Mouse (Mus musculus) embryonic facial prominence, embryonic 12.5 days (tissue): Measurements from ENCODE around the gene Kcnc1. TPM values are rescaled to one million over a fixed set of nuclear protein-coding genes. Genes with fewer than 3 reads are reported as not detected.
A peak's percentile ranks its signal among the peaks of the same experiment; 100 is the strongest.

ENCODE experiments used
- ATAC-seq: fragments of 200-750 bp; cut with Nextera tagmentation; 2 replicates; pipeline ENCODE4 v1.8.0; 2017; ENCODE audit not compliant: insufficient number of reproducible peaks, insufficient read depth, low FRiP score, low TSS enrichment
- H3K27ac ChIP-seq: fragments of 300-500 bp; sonication (generic); 2 replicates; pipeline ENCODE4 v1.5.1; 2016; ENCODE audit warnings: mild to moderate bottlenecking
- H3K27me3 ChIP-seq: fragments of 300-500 bp; sonication (generic); 2 replicates; pipeline ENCODE4 v1.6.1; 2016; ENCODE audit warnings: mild to moderate bottlenecking, moderate library complexity
- H3K36me3 ChIP-seq: fragments of 300-500 bp; sonication (generic); 2 replicates; pipeline ENCODE4 v1.6.1; 2016; ENCODE audit warnings: mild to moderate bottlenecking
- H3K4me1 ChIP-seq: fragments of 300-500 bp; sonication (generic); 2 replicates; pipeline ENCODE4 v1.6.1; 2016
- H3K4me2 ChIP-seq: fragments of 300-500 bp; sonication (generic); replicated peaks from 2 replicates; pipeline ENCODE4 v1.6.1; 2016; ENCODE audit warnings: mild to moderate bottlenecking, moderate library complexity
- H3K4me3 ChIP-seq: fragments of 300-500 bp; sonication (generic); 2 replicates; pipeline ENCODE4 v1.5.1; 2016; ENCODE audit warnings: mild to moderate bottlenecking
- H3K9ac ChIP-seq: fragments of 300-500 bp; sonication (generic); 2 replicates; pipeline ENCODE4 v1.6.1; 2016; ENCODE audit warnings: mild to moderate bottlenecking, moderate library complexity
- H3K9me3 ChIP-seq: fragments of 300-500 bp; sonication (generic); 2 replicates; pipeline ENCODE4 v1.6.1; 2016; ENCODE audit warnings: mild to moderate bottlenecking, moderate library complexity
- WGBS: fragments of 180-500 bp; shearing (Covaris S2); methylation state at CpG from one replicate; pipeline ENCODE4 v1.1.7; 2016; 5-methylcytosine and 5-hydroxymethylcytosine counted together
- polyA plus RNA-seq: library from polyadenylated mRNA; unstranded; fragments of >200 nt; fragmentation: Nextera tagmentation; extraction: Ambion mirVana; gene quantifications from 2 replicates; pipeline ENCODE4 v1.2.1, GENCODE M21; 2016

Kcnc1 gene
- polyA plus RNA-seq: 0.50 and 0.81 TPM in 2 replicates

- Histone ChIP-seq H3K36me3 (no peaks in the 10 kb centered on the region), H3K9me3 (no peaks in the 10 kb centered on the region), H3K4me3 (peak within 1 kb of the TSS; percentile 48), H3K9ac (peak within 1 kb of the TSS; percentile 34), H3K4me2 (peak within 1 kb of the TSS; percentile 98), H3K4me1 (peaks cover 18% of the 10 kb centered on the region), H3K27me3 (peaks cover 78% of the 10 kb centered on the region), H3K27ac (no peak within 1 kb of the TSS)
- under 1% methylated on average over 87 of the region's 93 CpGs for WGBS
- ATAC-seq: peak; percentile 77
Observed at GRCm38 (mm10) chr7:46396231-46396927, at the start of gene Kcnc1. Kcnc1 (plus strand) TSS chr7:46396497.

GRCm38 (mm10) chr7:46347692-46348091 is 48.6 kb upstream of the Kcnc1 start:
- H3K36me3 ChIP-seq: no peaks in the 10 kb centered on the region
- no peak overlapping the region for H3K4me2 ChIP-seq
- H3K9ac ChIP-seq: no peak overlapping the region
- no peak overlapping the region for H3K4me3 ChIP-seq
- H3K9me3 ChIP-seq: no peaks in the 10 kb centered on the region
- peaks cover 35% of the 10 kb centered on the region for H3K27me3 ChIP-seq
- 59% methylated on average over 4 of the region's 4 CpGs for WGBS
- no peak overlapping the region for H3K27ac ChIP-seq
- no peak for ATAC-seq
- peaks cover 5% of the 10 kb centered on the region; the same call in 1 of the 2 replicates for H3K4me1 ChIP-seq

- Histone ChIP-seq H3K9ac (0 out of 2 replicates have a peak overlapping the region, but pooled peaks have one; percentile 4), H3K27ac (no peak overlapping the region), H3K36me3 (no peaks in the 10 kb centered on the region), H3K4me1 (peaks cover 5% of the 10 kb centered on the region; the same call in 1 of the 2 replicates), H3K9me3 (no peaks in the 10 kb centered on the region), H3K27me3 (peaks cover 35% of the 10 kb centered on the region), H3K4me2 (peak overlapping the region; percentile 36), H3K4me3 (no peak overlapping the region)
- peak; percentile 68; the same call in 1 of the 2 replicates for ATAC-seq
- 3% methylated on average over 36 of the region's 36 CpGs for WGBS
Observed at GRCm38 (mm10) chr7:46348813-46349212, 47.5 kb upstream of the Kcnc1 start.

GRCm38 (mm10) chr7:46350119-46350702 is 46.1 kb upstream of the Kcnc1 start:
- Histone ChIP-seq H3K4me2 (no peak overlapping the region), H3K36me3 (no peaks in the 10 kb centered on the region), H3K9me3 (no peaks in the 10 kb centered on the region), H3K27ac (no peak overlapping the region), H3K4me3 (no peak overlapping the region), H3K9ac (no peak overlapping the region), H3K27me3 (peaks cover 35% of the 10 kb centered on the region), H3K4me1 (peaks cover 5% of the 10 kb centered on the region; the same call in 1 of the 2 replicates)
- WGBS: 46% methylated on average over 9 of the region's 9 CpGs
- ATAC-seq: no peak

GRCm38 (mm10) chr7:46352748-46353147 is 43.5 kb upstream of the Kcnc1 start:
- H3K27me3 ChIP-seq: peaks cover 30% of the 10 kb centered on the region
- H3K4me2 ChIP-seq: no peak overlapping the region
- H3K9me3 ChIP-seq: no peaks in the 10 kb centered on the region
- H3K9ac ChIP-seq: no peak overlapping the region
- ATAC-seq: no peak
- 68% methylated on average over 2 of the region's 2 CpGs for WGBS
- peaks cover 5% of the 10 kb centered on the region; the same call in 1 of the 2 replicates for H3K4me1 ChIP-seq
- H3K4me3 ChIP-seq: no peak overlapping the region
- no peak overlapping the region for H3K27ac ChIP-seq
- no peaks in the 10 kb centered on the region for H3K36me3 ChIP-seq

GRCm38 (mm10) chr7:46353216-46353615 is 43.1 kb upstream of the Kcnc1 start:
- H3K9me3 ChIP-seq: no peaks in the 10 kb centered on the region
- H3K9ac ChIP-seq: no peak overlapping the region
- H3K4me1 ChIP-seq: peaks cover 5% of the 10 kb centered on the region; the same call in 1 of the 2 replicates
- no peak overlapping the region for H3K27ac ChIP-seq
- 0 out of 2 replicates have a peak, but pooled peaks have one; percentile 49 for ATAC-seq
- H3K4me2 ChIP-seq: no peak overlapping the region
- no peak overlapping the region for H3K4me3 ChIP-seq
- no peaks in the 10 kb centered on the region for H3K36me3 ChIP-seq
- WGBS: 42% methylated on average over 8 of the region's 8 CpGs
- H3K27me3 ChIP-seq: peaks cover 26% of the 10 kb centered on the region

GRCm38 (mm10) chr7:46353875-46354274 is 42.4 kb upstream of the Kcnc1 start:
- no peak overlapping the region for H3K27ac ChIP-seq
- no peak overlapping the region for H3K4me2 ChIP-seq
- H3K4me1 ChIP-seq: peaks cover 1% of the 10 kb centered on the region; the same call in 1 of the 2 replicates
- no peak overlapping the region for H3K9ac ChIP-seq
- no peaks in the 10 kb centered on the region for H3K9me3 ChIP-seq
- peaks cover 19% of the 10 kb centered on the region for H3K27me3 ChIP-seq
- no peak for ATAC-seq
- H3K36me3 ChIP-seq: no peaks in the 10 kb centered on the region
- 30% methylated on average over 4 of the region's 4 CpGs for WGBS
- no peak overlapping the region for H3K4me3 ChIP-seq

GRCm38 (mm10) chr7:46361776-46362175 is 34.5 kb upstream of the Kcnc1 start:
- Histone ChIP-seq H3K4me2 (no peak overlapping the region), H3K9me3 (no peaks in the 10 kb centered on the region), H3K9ac (no peak overlapping the region), H3K27ac (no peak overlapping the region), H3K4me1 (no peaks in the 10 kb centered on the region), H3K36me3 (no peaks in the 10 kb centered on the region), H3K4me3 (no peak overlapping the region), H3K27me3 (no peaks in the 10 kb centered on the region)
- no peak for ATAC-seq

- Histone ChIP-seq H3K9ac (no peak overlapping the region), H3K4me3 (no peak overlapping the region), H3K27me3 (no peaks in the 10 kb centered on the region), H3K4me2 (no peak overlapping the region), H3K9me3 (no peaks in the 10 kb centered on the region), H3K4me1 (no peaks in the 10 kb centered on the region), H3K36me3 (no peaks in the 10 kb centered on the region), H3K27ac (no peak overlapping the region)
- no peak for ATAC-seq
- 55% methylated on average over 5 of the region's 5 CpGs for WGBS
Observed at GRCm38 (mm10) chr7:46364154-46364553, 32.1 kb upstream of the Kcnc1 start.

GRCm38 (mm10) chr7:46365810-46366209 is 30.5 kb upstream of the Kcnc1 start:
- Histone ChIP-seq H3K9me3 (no peaks in the 10 kb centered on the region), H3K4me2 (no peak overlapping the region), H3K27ac (no peak overlapping the region), H3K9ac (no peak overlapping the region), H3K36me3 (no peaks in the 10 kb centered on the region), H3K27me3 (no peaks in the 10 kb centered on the region), H3K4me1 (no peaks in the 10 kb centered on the region), H3K4me3 (no peak overlapping the region)
- WGBS: 85% methylated on average over 1 of the region's 1 CpGs
- ATAC-seq: no peak

- Histone ChIP-seq H3K4me3 (no peak overlapping the region), H3K9me3 (no peaks in the 10 kb centered on the region), H3K9ac (no peak overlapping the region), H3K27me3 (peaks cover 26% of the 10 kb centered on the region), H3K4me1 (no peaks in the 10 kb centered on the region), H3K4me2 (no peak overlapping the region), H3K36me3 (no peaks in the 10 kb centered on the region), H3K27ac (no peak overlapping the region)
- WGBS: 67% methylated on average over 4 of the region's 4 CpGs
- ATAC-seq: no peak
Observed at GRCm38 (mm10) chr7:46371104-46371503, 25.2 kb upstream of the Kcnc1 start.
